Mouse (Mus musculus) kidney, embryonic 16.5 days (tissue): ENCODE data around the gene Defa35. TPM values are rescaled to one million over a fixed set of nuclear protein-coding genes. Genes with fewer than 3 reads are reported as not detected.
"Not testable (repeated sequence)": the region's sequence is repeated elsewhere in the genome, so short reads cannot be mapped to it uniquely, and the experiment has no call there.

Experiments used
- ATAC-seq: fragments of 200-750 bp; cut with Nextera tagmentation; 2 replicates; pipeline ENCODE4 v1.8.0; 2017; ENCODE audit warnings: moderate TSS enrichment; ENCODE audit not compliant: low FRiP score, low TSS enrichment
- H3K27ac ChIP-seq: fragments of 300-500 bp; sonication (generic); 2 replicates; pipeline ENCODE4 v1.5.1; 2014; ENCODE audit warnings: low read length
- H3K27me3 ChIP-seq: fragments of 300-500 bp; sonication (generic); 2 replicates; pipeline ENCODE4 v1.6.1; 2014; ENCODE audit warnings: low read length, control low read depth, mixed read lengths; ENCODE audit not compliant: insufficient read depth
- H3K36me3 ChIP-seq: fragments of 300-500 bp; sonication (generic); 2 replicates; pipeline ENCODE4 v1.6.1; 2014; ENCODE audit warnings: low read length, control low read depth, mixed read lengths; ENCODE audit not compliant: insufficient read depth
- H3K4me1 ChIP-seq: fragments of 300-500 bp; sonication (generic); 2 replicates; pipeline ENCODE4 v1.6.1; 2014; ENCODE audit warnings: low read length, control low read depth, mixed read lengths; ENCODE audit not compliant: insufficient read depth
- H3K4me2 ChIP-seq: fragments of 300-500 bp; sonication (generic); replicated peaks from 2 replicates; pipeline ENCODE4 v1.6.1; 2014; ENCODE audit warnings: low read depth, low read length
- H3K4me3 ChIP-seq: fragments of 300-500 bp; sonication (generic); 2 replicates; pipeline ENCODE4 v1.5.1; 2014; ENCODE audit warnings: mild to moderate bottlenecking, low read length
- H3K9ac ChIP-seq: fragments of 300-500 bp; sonication (generic); replicated peaks from 2 replicates; pipeline ENCODE4 v1.6.1; 2014; ENCODE audit warnings: low read length
- H3K9me3 ChIP-seq: fragments of 300-500 bp; sonication (generic); 2 replicates; pipeline ENCODE4 v1.6.1; 2016; ENCODE audit warnings: low read length, control low read depth
- WGBS: fragments of 180-500 bp; shearing (Covaris S2); extraction: QIAGEN DNeasy Blood & Tissue Kit; methylation state at CpG from one replicate; pipeline ENCODE4 v1.1.7; 2014; 5-methylcytosine and 5-hydroxymethylcytosine counted together
- polyA plus RNA-seq: library from polyadenylated mRNA; unstranded; fragments of >200 nt; fragmentation: Nextera tagmentation; extraction: Ambion mirVana; gene quantifications from 2 replicates; pipeline ENCODE4 v1.2.1, GENCODE M21; 2015

Defa35 gene
- not detected in 2 replicates for polyA plus RNA-seq

DNA sequence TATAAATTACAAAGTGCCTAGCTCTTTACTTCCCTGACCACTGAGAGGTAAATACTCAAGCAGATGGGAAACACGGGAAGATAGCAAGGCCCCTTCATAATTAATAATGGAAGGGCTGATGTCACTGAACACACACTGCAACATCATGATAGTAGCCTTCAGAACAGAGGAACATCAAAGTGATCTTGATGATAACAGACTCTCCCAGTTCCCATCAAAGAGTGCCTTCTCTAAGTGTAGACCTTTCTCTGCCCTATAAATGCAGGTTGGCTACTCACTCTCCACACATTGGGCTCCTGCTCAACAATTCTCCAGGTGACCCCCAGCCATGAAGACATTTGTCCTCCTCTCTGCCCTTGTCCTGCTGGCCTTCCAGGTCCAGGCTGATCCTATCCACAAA, at the start of gene Defa35:
Gene Defa35, plus strand, starts transcription at position 301 of the 400 bp plus-strand sequence.
- H3K27me3 ChIP-seq, H3K9me3 ChIP-seq, ATAC-seq, H3K4me3 ChIP-seq, H3K36me3 ChIP-seq, H3K4me2 ChIP-seq, H3K4me1 ChIP-seq, H3K9ac ChIP-seq, H3K27ac ChIP-seq: not testable (repeated sequence)
- WGBS: 72% methylated on average over 1 of the region's 1 CpGs

DNA sequence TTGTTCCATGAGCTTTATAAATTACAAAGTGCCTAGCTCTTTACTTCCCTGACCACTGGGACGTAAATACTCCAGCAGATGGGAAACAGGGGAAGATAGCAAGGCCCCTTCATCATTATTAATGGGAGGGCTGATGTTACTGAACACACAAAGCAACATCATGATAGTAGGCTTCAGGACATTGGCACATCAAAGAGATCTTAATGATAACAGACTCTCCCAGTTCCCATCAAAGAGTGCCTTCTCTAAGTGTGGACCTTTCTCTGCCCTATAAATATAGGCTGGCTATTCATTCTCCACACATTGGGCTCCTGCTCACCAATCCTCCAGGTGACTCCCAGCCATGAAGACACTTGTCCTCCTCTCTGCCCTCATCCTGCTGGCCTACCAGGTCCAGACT, 39.6 kb upstream of the Defa35 start, which contains the start of gene Defa21:
Gene Defa21, plus strand, starts transcription at position 301 of the 400 bp plus-strand sequence.
- H3K27me3 ChIP-seq, H3K4me2 ChIP-seq, H3K9me3 ChIP-seq, H3K4me3 ChIP-seq, H3K9ac ChIP-seq, H3K27ac ChIP-seq, ATAC-seq, H3K4me1 ChIP-seq, H3K36me3 ChIP-seq: not testable (repeated sequence)
- WGBS: no CpG with 5 or more reads among the region's 1 CpGs

DNA sequence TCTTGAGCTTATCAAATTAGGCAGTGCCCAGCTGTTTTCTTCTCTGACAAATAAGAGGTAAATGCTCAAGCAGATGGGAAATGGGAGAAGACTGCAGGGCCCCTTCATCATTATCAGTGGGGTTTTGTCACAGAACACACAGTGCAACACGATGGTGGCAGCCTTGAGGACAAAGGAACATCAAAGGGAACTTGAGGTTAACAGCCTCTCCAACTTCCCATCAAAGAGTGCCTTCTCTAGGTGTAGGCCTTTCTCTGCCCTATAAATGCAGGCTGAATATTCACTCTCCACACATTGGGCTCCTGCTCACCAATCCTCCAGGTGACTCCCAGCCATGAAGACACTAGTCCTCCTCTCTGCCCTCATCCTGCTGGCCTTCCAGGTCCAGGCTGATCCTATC, 10.1 kb upstream of the Defa35 start, which contains the start of gene Defa23:
Gene Defa23, plus strand, starts transcription at position 301 of the 400 bp plus-strand sequence.
- not testable (repeated sequence) for H3K9ac ChIP-seq, H3K27me3 ChIP-seq, H3K4me1 ChIP-seq, H3K4me2 ChIP-seq, H3K36me3 ChIP-seq, H3K9me3 ChIP-seq, H3K4me3 ChIP-seq, ATAC-seq, H3K27ac ChIP-seq
- WGBS: no CpG with 5 or more reads among the region's 1 CpGs

DNA sequence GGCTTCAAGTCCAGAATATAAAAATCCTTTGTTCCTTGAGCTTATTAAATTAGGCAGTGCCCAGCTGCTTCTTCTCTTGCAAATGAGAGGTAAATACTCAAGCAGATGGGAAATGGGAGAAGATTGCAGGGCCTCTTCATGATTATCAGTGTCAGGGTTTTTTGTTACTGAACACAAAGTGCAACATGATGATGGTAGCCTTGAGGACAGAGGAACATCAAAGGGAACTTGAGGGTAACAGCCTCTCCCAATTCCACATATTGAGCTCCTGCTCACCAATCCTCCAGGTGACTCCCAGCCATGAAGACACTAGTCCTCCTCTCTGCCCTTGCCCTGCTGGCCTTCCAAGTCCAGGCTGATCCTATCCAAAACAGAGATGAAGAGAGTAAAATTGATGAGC, 19.3 kb downstream of the Defa35 start, which contains the start of gene Defa25:
Gene Defa25, plus strand, starts transcription at position 301 of the 400 bp plus-strand sequence.
- H3K4me1 ChIP-seq, H3K36me3 ChIP-seq, H3K27ac ChIP-seq, H3K27me3 ChIP-seq, ATAC-seq, H3K9me3 ChIP-seq, H3K9ac ChIP-seq, H3K4me3 ChIP-seq, H3K4me2 ChIP-seq: not testable (repeated sequence)

DNA sequence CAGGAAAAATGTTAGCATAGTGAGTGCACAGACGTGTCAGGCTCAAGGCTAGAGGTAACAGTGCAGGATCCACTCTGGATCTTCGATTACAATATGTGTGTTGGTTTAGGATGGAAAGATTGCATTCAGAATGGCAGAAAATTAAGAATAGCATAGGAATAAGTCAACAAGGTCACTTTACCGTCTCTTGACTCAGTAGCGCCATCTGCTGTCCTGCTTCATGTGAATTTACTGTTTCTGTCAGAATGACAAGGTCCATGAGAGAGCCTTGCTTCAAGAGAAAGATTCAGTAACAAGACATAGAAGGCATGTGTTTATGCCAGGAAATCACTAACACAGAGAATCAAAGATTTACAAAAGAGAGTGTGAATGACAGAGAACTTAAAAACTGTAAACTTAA, 28.3 kb downstream of the Defa35 start:
- Histone ChIP-seq H3K9ac (no peak overlapping the region), H3K27ac (no peak overlapping the region), H3K27me3 (no peaks in the 10 kb centered on the region), H3K9me3 (no peaks in the 10 kb centered on the region), H3K4me2 (no peak overlapping the region), H3K4me1 (no peaks in the 10 kb centered on the region), H3K4me3 (no peak overlapping the region), H3K36me3 (no peaks in the 10 kb centered on the region)
- ATAC-seq: no peak
- 51% methylated on average over 4 of the region's 4 CpGs for WGBS

DNA sequence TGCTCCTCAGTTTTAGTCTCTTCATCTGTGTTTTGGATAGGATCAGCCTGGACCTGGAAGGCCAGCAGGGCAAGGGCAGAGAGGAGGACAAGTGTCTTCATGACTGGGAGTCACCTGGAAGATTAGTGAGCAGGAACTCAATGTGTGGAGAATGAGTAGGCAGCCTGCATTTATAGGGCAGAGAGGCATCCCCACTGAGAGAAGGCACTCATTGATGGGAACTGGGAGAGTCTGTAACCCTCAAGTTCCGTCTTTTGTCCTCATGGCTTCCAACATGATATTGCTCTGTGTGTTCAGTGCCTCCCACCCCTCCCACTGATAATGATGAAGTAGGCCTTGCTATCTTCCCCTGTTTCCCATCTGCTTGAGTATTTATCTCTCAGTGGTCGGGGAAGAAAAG, 31.1 kb downstream of the Defa35 start, which contains the start of gene Gm14851:
Gene Gm14851, minus strand, starts transcription at position 101 of the 400 bp plus-strand sequence.
- H3K36me3 ChIP-seq, ATAC-seq, H3K4me2 ChIP-seq, H3K4me3 ChIP-seq, H3K9ac ChIP-seq, H3K27me3 ChIP-seq, H3K4me1 ChIP-seq, H3K9me3 ChIP-seq, H3K27ac ChIP-seq: not testable (repeated sequence)
- 100% methylated on average over 1 of the region's 2 CpGs for WGBS

Other genes with a start within 250 kb of the Defa35 start
- not detected in 2 replicates for gene Defb33, start 172.4 kb upstream of the Defa35 start, polyA plus RNA-seq
- gene Gm15056, start 162.4 kb upstream of the Defa35 start, polyA plus RNA-seq: not detected in 2 replicates
- not detected in 2 replicates for gene Gm6040, start 143.0 kb upstream of the Defa35 start, polyA plus RNA-seq
- gene AY761185, start 120.3 kb upstream of the Defa35 start, polyA plus RNA-seq: not detected in 2 replicates
- not detected in 2 replicates for gene Defa21, start 39.5 kb upstream of the Defa35 start, polyA plus RNA-seq
- not detected in 2 replicates for gene Defa23, start 10.0 kb upstream of the Defa35 start, polyA plus RNA-seq
- not detected in 2 replicates for gene Defa25, start 19.4 kb downstream of the Defa35 start, polyA plus RNA-seq
- gene Gm14851, start 31.0 kb downstream of the Defa35 start, polyA plus RNA-seq: not detected in 2 replicates
- not detected in 2 replicates for gene Defa30, start 69.6 kb downstream of the Defa35 start, polyA plus RNA-seq
- gene Defa22, start 97.2 kb downstream of the Defa35 start, polyA plus RNA-seq: not detected in 2 replicates
- gene Defa31, start 126.6 kb downstream of the Defa35 start, polyA plus RNA-seq: not detected in 2 replicates
- not detected in 2 replicates for gene Gm15293, start 136.5 kb downstream of the Defa35 start, polyA plus RNA-seq
- not detected in 2 replicates for gene Gm15292, start 184.7 kb downstream of the Defa35 start, polyA plus RNA-seq